Mouse (Mus musculus): Measurements from ENCODE around the gene Barx2. TPM values are rescaled to one million over a fixed set of nuclear protein-coding genes. Genes with fewer than 3 reads are reported as not detected.

The Barx2 gene
- polyA plus RNA-seq, 2 experiments: 6.1 to 16.9 TPM

DNA sequence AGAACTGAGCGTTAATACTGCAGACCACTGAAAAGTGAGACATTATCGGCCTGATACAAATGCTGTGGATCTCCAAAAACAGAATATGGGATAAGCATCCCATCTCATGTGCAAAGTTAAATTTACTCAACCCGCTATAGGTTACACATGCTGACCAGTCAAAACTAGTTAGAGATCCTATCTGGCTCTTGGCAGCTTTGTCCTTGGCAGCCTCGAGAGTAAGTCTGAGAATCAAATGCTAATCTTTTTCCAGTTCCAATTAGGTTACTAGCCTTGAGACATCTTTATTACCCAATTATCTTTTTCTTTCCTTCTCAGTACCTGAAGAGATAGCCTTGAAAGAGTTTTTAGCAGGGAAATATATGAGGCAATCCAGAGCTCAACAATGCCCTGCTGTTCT is 62.6 kb downstream of the Barx2 start:
- no peak overlapping the region for H3K9ac ChIP-seq (ENCODE audit: low read depth, low read length, severe bottlenecking)
- DNase-seq (ENCODE audit: low spot score): no peak
- no peaks in the 10 kb centered on the region for H3K9me3 ChIP-seq (ENCODE audit: control insufficient read depth, low read length)
- ATAC-seq (ENCODE audit: low FRiP score, low read depth): no peak
- no peaks in the 10 kb centered on the region for H3K4me1 ChIP-seq (ENCODE audit: control insufficient read depth, insufficient read depth, low read length)
- no peak overlapping the region for H3K4me2 ChIP-seq (replicated peaks; ENCODE audit: low read depth, low read length, severe bottlenecking)
- H3K27me3 ChIP-seq (ENCODE audit: control insufficient read depth, insufficient read depth, low read length): no peaks in the 10 kb centered on the region
- 79% methylated on average over 4 of the region's 4 CpGs for WGBS
- H3K27ac ChIP-seq (replicated peaks; ENCODE audit: low read depth, low read length): no peak overlapping the region
- no peak overlapping the region for H3K4me3 ChIP-seq (replicated peaks; ENCODE audit: low read length)
- H3K36me3 ChIP-seq (ENCODE audit: control insufficient read depth, insufficient read depth, low read length): no peaks in the 10 kb centered on the region
- no peak for TF ChIP-seq POLR2A (IDR thresholded peaks at IDR 0.05; ENCODE audit: borderline replicate concordance, extremely low read depth, insufficient read depth, insufficient read length)

DNA sequence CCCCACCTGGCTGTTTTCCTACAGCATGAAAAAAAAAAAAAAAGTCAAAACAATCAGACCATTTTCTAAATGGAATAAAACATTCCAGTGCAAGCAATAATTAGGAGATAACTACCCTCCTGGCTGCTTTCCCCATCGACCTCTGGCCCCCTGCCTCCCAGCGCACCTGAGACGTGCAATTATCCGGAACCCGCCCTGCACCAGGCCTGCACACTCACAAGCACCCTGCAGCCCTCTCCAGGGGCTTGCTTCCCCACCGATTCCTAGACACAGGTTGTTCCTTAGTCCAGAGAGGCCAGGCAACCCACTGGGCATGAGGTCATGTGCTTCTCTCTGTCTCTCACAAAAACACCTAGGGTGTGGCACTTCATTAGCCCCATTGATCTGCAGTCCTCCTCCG is 63.9 kb downstream of the Barx2 start:
- Histone ChIP-seq H3K9ac (ENCODE audit: low read depth, low read length, severe bottlenecking) (no peak overlapping the region), H3K27ac (replicated peaks; ENCODE audit: low read depth, low read length) (no peak overlapping the region), H3K4me1 (ENCODE audit: control insufficient read depth, insufficient read depth, low read length) (no peaks in the 10 kb centered on the region), H3K27me3 (ENCODE audit: control insufficient read depth, insufficient read depth, low read length) (no peaks in the 10 kb centered on the region), H3K4me3 (replicated peaks; ENCODE audit: low read length) (no peak overlapping the region), H3K36me3 (ENCODE audit: control insufficient read depth, insufficient read depth, low read length) (no peaks in the 10 kb centered on the region), H3K4me2 (replicated peaks; ENCODE audit: low read depth, low read length, severe bottlenecking) (no peak overlapping the region), H3K9me3 (ENCODE audit: control insufficient read depth, low read length) (no peaks in the 10 kb centered on the region)
- ATAC-seq (ENCODE audit: low FRiP score, low read depth) (no peak), DNase-seq (ENCODE audit: low spot score) (no peak)
- no peak for TF ChIP-seq POLR2A (IDR thresholded peaks at IDR 0.05; ENCODE audit: borderline replicate concordance, extremely low read depth, insufficient read depth, insufficient read length)
- WGBS: 55% methylated on average over 7 of the region's 7 CpGs

DNA sequence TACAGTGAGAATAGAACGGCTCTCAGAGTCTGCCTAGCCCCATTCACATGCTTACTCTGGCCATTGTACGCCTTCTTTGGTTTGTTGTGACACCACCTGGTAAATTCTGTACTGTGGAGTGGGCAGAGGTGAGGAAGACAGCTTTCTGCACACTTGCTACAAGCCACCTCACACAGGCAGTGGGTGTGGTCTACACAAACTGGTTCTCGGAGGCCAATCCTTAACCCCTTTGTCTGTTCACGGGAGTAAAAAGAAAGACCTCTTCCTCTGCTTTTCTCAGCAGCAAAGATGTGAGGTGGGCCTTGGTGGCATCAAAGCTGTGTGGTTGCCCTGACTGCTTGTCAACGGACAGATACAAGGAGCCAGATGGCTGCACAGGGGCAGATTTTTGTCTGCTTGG is 68.6 kb downstream of the Barx2 start:
- TF ChIP-seq POLR2A (IDR thresholded peaks at IDR 0.05; ENCODE audit: borderline replicate concordance, extremely low read depth, insufficient read depth, insufficient read length): no peak
- WGBS: 69% methylated on average over 5 of the region's 5 CpGs
- DNase-seq (ENCODE audit: low spot score): no peak
- no peak for ATAC-seq (ENCODE audit: low FRiP score, low read depth)
- no peaks in the 10 kb centered on the region for H3K9me3 ChIP-seq (ENCODE audit: control insufficient read depth, low read length)
- no peaks in the 10 kb centered on the region for H3K27me3 ChIP-seq (ENCODE audit: control insufficient read depth, insufficient read depth, low read length)
- no peak overlapping the region for H3K27ac ChIP-seq (replicated peaks; ENCODE audit: low read depth, low read length)
- H3K4me3 ChIP-seq (replicated peaks; ENCODE audit: low read length): no peak overlapping the region
- 0 out of 2 replicates have a peak, but pooled peaks cover 2% of the 10 kb centered on the region for H3K4me1 ChIP-seq (ENCODE audit: control insufficient read depth, insufficient read depth, low read length)
- no peak overlapping the region for H3K4me2 ChIP-seq (replicated peaks; ENCODE audit: low read depth, low read length, severe bottlenecking)
- H3K36me3 ChIP-seq (ENCODE audit: control insufficient read depth, insufficient read depth, low read length): no peaks in the 10 kb centered on the region
- H3K9ac ChIP-seq (ENCODE audit: low read depth, low read length, severe bottlenecking): no peak overlapping the region

DNA sequence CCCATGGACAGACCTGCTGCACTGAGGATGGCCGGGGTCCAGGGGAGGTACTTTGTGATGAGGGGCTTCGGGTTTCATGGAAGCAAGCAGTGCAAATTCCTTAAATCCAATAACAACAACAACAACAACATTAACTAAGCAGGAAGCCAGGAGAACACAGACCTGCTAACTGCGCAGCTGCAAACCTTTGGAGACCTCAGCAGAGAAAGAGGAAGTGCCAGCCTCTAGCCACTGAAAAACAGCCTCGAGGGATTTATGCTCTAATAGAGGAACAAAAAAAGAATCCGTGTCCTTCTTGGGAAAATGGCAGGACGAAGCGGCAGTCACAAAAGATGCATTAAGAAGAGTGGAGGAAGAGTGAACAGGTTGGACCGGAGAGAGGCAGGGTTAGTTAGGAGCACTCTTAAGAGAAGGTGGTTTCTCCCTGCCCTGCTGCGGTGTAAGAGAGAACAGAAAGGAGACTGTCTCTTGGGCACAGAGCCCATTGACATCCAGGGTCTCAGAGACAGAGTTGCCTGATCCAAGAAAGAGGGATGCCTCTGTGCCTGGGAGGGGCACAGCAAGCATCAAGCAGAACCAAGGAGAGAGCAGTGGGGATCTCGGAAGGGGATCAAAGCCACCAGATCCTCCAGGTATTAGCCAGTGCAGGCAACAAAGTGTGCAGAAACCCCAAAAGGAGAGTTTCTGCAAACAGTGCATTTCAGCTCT is 72.0 kb downstream of the Barx2 start:
- DNase-seq (ENCODE audit: low spot score) (no peak), ATAC-seq (ENCODE audit: low FRiP score, low read depth) (no peak)
- Histone ChIP-seq H3K27ac (replicated peaks; ENCODE audit: low read depth, low read length) (no peak overlapping the region), H3K9ac (ENCODE audit: low read depth, low read length, severe bottlenecking) (no peak overlapping the region), H3K4me1 (ENCODE audit: control insufficient read depth, insufficient read depth, low read length) (0 out of 2 replicates have a peak, but pooled peaks cover 3% of the 10 kb centered on the region), H3K36me3 (ENCODE audit: control insufficient read depth, insufficient read depth, low read length) (no peaks in the 10 kb centered on the region), H3K4me3 (replicated peaks; ENCODE audit: low read length) (no peak overlapping the region), H3K27me3 (ENCODE audit: control insufficient read depth, insufficient read depth, low read length) (no peaks in the 10 kb centered on the region), H3K9me3 (ENCODE audit: control insufficient read depth, low read length) (no peaks in the 10 kb centered on the region), H3K4me2 (replicated peaks; ENCODE audit: low read depth, low read length, severe bottlenecking) (no peak overlapping the region)
- TF ChIP-seq POLR2A (IDR thresholded peaks at IDR 0.05; ENCODE audit: borderline replicate concordance, extremely low read depth, insufficient read depth, insufficient read length): no peak
- WGBS: 61% methylated on average over 10 of the region's 10 CpGs

GRCm38 (mm10) chr9:31840571-31840970 is 72.7 kb downstream of the Barx2 start:
- H3K9ac ChIP-seq (ENCODE audit: low read depth, low read length, severe bottlenecking): no peak overlapping the region
- no peaks in the 10 kb centered on the region for H3K9me3 ChIP-seq (ENCODE audit: control insufficient read depth, low read length)

More at GRCm38 (mm10) chr9:31840571-31840970, 72.7 kb downstream of the Barx2 start:
- Histone ChIP-seq H3K4me3 (replicated peaks; ENCODE audit: low read length) (no peak overlapping the region), H3K4me2 (replicated peaks; ENCODE audit: low read depth, low read length, severe bottlenecking) (no peak overlapping the region), H3K4me1 (ENCODE audit: control insufficient read depth, insufficient read depth, low read length) (0 out of 2 replicates have a peak, but pooled peaks cover 3% of the 10 kb centered on the region), H3K27me3 (ENCODE audit: control insufficient read depth, insufficient read depth, low read length) (no peaks in the 10 kb centered on the region), H3K36me3 (ENCODE audit: control insufficient read depth, insufficient read depth, low read length) (no peaks in the 10 kb centered on the region), H3K27ac (replicated peaks; ENCODE audit: low read depth, low read length) (no peak overlapping the region)
- no peak for TF ChIP-seq POLR2A (IDR thresholded peaks at IDR 0.05; ENCODE audit: borderline replicate concordance, extremely low read depth, insufficient read depth, insufficient read length)
- DNase-seq (ENCODE audit: low spot score) (no peak), ATAC-seq (ENCODE audit: low FRiP score, low read depth) (no peak)
- 83% methylated on average over 4 of the region's 4 CpGs for WGBS
